Mouse (Mus musculus): ENCODE data around the gene Hykk. TPM values are rescaled to one million over a fixed set of nuclear protein-coding genes. Genes with fewer than 3 reads are reported as not detected.

Hykk gene
- polyA plus RNA-seq, 1 experiment = 8.2 TPM

GRCm38 (mm10) chr9:54963669-54964068 lies 46.6 kb downstream of the Hykk start:
- Histone ChIP-seq H3K4me1 (ENCODE audit: control insufficient read depth, insufficient read depth, low read length) (no peaks in the 10 kb centered on the region), H3K4me3 (ENCODE audit: insufficient read depth, low read length) (no peak overlapping the region), H3K27ac (ENCODE audit: insufficient read depth, low read length) (no peak overlapping the region)
- TF ChIP-seq POLR2A (IDR thresholded peaks at IDR 0.05; ENCODE audit: low read depth, low read length) (no peak), CTCF (IDR thresholded peaks at IDR 0.05; ENCODE audit: borderline replicate concordance, insufficient read depth, low read length) (no peak)

GRCm38 (mm10) chr9:54969972-54970637 lies 53.0 kb downstream of the Hykk start:
- H3K4me1 ChIP-seq (ENCODE audit: control insufficient read depth, insufficient read depth, low read length) = no peaks in the 10 kb centered on the region
- no peak for TF ChIP-seq POLR2A (IDR thresholded peaks at IDR 0.05; ENCODE audit: low read depth, low read length)
- no peak overlapping the region for H3K27ac ChIP-seq (ENCODE audit: insufficient read depth, low read length)
- no peak overlapping the region for H3K4me3 ChIP-seq (ENCODE audit: insufficient read depth, low read length)

- H3K4me1 ChIP-seq (ENCODE audit: control insufficient read depth, insufficient read depth, low read length) = no peaks in the 10 kb centered on the region
- H3K27ac ChIP-seq (ENCODE audit: insufficient read depth, low read length) = no peak within 1 kb of the TSS
- TF ChIP-seq CTCF (IDR thresholded peaks at IDR 0.05; ENCODE audit: borderline replicate concordance, insufficient read depth, low read length) (no peak), POLR2A (IDR thresholded peaks at IDR 0.05; ENCODE audit: low read depth, low read length) (no peak)
- H3K4me3 ChIP-seq (ENCODE audit: insufficient read depth, low read length) = peak within 1 kb of the TSS; percentile 29
Measured at GRCm38 (mm10) chr9:54980674-54981073, 63.6 kb downstream of the Hykk start, which contains the start of gene Chrna5. Gene Chrna5 (plus strand): TSS chr9:54980880.

- Histone ChIP-seq H3K27ac (ENCODE audit: insufficient read depth, low read length) (no peak overlapping the region), H3K4me1 (ENCODE audit: control insufficient read depth, insufficient read depth, low read length) (no peaks in the 10 kb centered on the region), H3K4me3 (ENCODE audit: insufficient read depth, low read length) (peak overlapping the region; percentile 29)
- TF ChIP-seq CTCF (IDR thresholded peaks at IDR 0.05; ENCODE audit: borderline replicate concordance, insufficient read depth, low read length) (no peak), POLR2A (IDR thresholded peaks at IDR 0.05; ENCODE audit: low read depth, low read length) (no peak)
Measured at GRCm38 (mm10) chr9:54981291-54982191, 64.5 kb downstream of the Hykk start.

GRCm38 (mm10) chr9:54982401-54982800 lies 65.3 kb downstream of the Hykk start:
- no peak for TF ChIP-seq POLR2A (IDR thresholded peaks at IDR 0.05; ENCODE audit: low read depth, low read length)
- Histone ChIP-seq H3K4me3 (ENCODE audit: insufficient read depth, low read length) (no peak overlapping the region), H3K4me1 (ENCODE audit: control insufficient read depth, insufficient read depth, low read length) (no peaks in the 10 kb centered on the region), H3K27ac (ENCODE audit: insufficient read depth, low read length) (no peak overlapping the region)

- no peak overlapping the region for H3K27ac ChIP-seq (ENCODE audit: insufficient read depth, low read length)
- no peaks in the 10 kb centered on the region for H3K4me1 ChIP-seq (ENCODE audit: control insufficient read depth, insufficient read depth, low read length)
- H3K4me3 ChIP-seq (ENCODE audit: insufficient read depth, low read length) = no peak overlapping the region
- TF ChIP-seq CTCF (IDR thresholded peaks at IDR 0.05; ENCODE audit: borderline replicate concordance, insufficient read depth, low read length) (no peak), POLR2A (IDR thresholded peaks at IDR 0.05; ENCODE audit: low read depth, low read length) (no peak)
Measured at GRCm38 (mm10) chr9:54990362-54990761, 73.3 kb downstream of the Hykk start.

- TF ChIP-seq CTCF (IDR thresholded peaks at IDR 0.05; ENCODE audit: borderline replicate concordance, insufficient read depth, low read length) (no peak), POLR2A (IDR thresholded peaks at IDR 0.05; ENCODE audit: low read depth, low read length) (no peak)
- no peak overlapping the region for H3K4me3 ChIP-seq (ENCODE audit: insufficient read depth, low read length)
- H3K27ac ChIP-seq (ENCODE audit: insufficient read depth, low read length) = no peak overlapping the region
- H3K4me1 ChIP-seq (ENCODE audit: control insufficient read depth, insufficient read depth, low read length) = no peaks in the 10 kb centered on the region
Measured at GRCm38 (mm10) chr9:54994381-54994780, 77.3 kb downstream of the Hykk start.

GRCm38 (mm10) chr9:54995645-54996044 lies 78.6 kb downstream of the Hykk start:
- TF ChIP-seq POLR2A (IDR thresholded peaks at IDR 0.05; ENCODE audit: low read depth, low read length) (no peak), CTCF (IDR thresholded peaks at IDR 0.05; ENCODE audit: borderline replicate concordance, insufficient read depth, low read length) (no peak)
- H3K27ac ChIP-seq (ENCODE audit: insufficient read depth, low read length) = no peak overlapping the region
- no peak overlapping the region for H3K4me3 ChIP-seq (ENCODE audit: insufficient read depth, low read length)
- no peaks in the 10 kb centered on the region for H3K4me1 ChIP-seq (ENCODE audit: control insufficient read depth, insufficient read depth, low read length)

Other genes with a start within 250 kb of the Hykk start
- 14.7 and 16.3 TPM in 2 replicates for gene Dnaja4, start 218.4 kb upstream of the Hykk start, polyA plus RNA-seq (2011; ENCODE audit: insufficient read length, low read depth, missing spikeins)
- gene Wdr61, start 182.8 kb upstream of the Hykk start, polyA plus RNA-seq (2011; ENCODE audit: insufficient read length, low read depth, missing spikeins) = 80.0 and 81.6 TPM in 2 replicates
- gene Crabp1, start 152.5 kb upstream of the Hykk start, polyA plus RNA-seq (2011; ENCODE audit: insufficient read length, low read depth, missing spikeins) = 344 and 514 TPM in 2 replicates
- gene Ireb2, start 53.5 kb upstream of the Hykk start, polyA plus RNA-seq (2011; ENCODE audit: insufficient read length, low read depth, missing spikeins) = 70.4 and 78.4 TPM in 2 replicates
- gene Psma4, start 33.5 kb downstream of the Hykk start, polyA plus RNA-seq (2011; ENCODE audit: insufficient read length, low read depth, missing spikeins) = 238 and 265 TPM in 2 replicates
- 0.65 and 4.8 TPM in 2 replicates for gene AY074887, start 33.7 kb downstream of the Hykk start, polyA plus RNA-seq (2011; ENCODE audit: insufficient read length, low read depth, missing spikeins)
- not detected in 2 replicates for gene Chrna5, start 63.6 kb downstream of the Hykk start, polyA plus RNA-seq (2011; ENCODE audit: insufficient read length, low read depth, missing spikeins)
- gene Chrna3, start 109.3 kb downstream of the Hykk start, polyA plus RNA-seq (2011; ENCODE audit: insufficient read length, low read depth, missing spikeins) = not detected in 2 replicates
- gene Chrnb4, start 131.5 kb downstream of the Hykk start, polyA plus RNA-seq (2011; ENCODE audit: insufficient read length, low read depth, missing spikeins) = not detected in 2 replicates
- 33.4 and 40.7 TPM in 2 replicates for gene Ube2q2, start 231.6 kb downstream of the Hykk start, polyA plus RNA-seq (2011; ENCODE audit: insufficient read length, low read depth, missing spikeins)